Mouse (Mus musculus) thymus, postnatal 0 days (tissue): ENCODE measurements around the gene 2610528J11Rik. TPM values are rescaled to one million over a fixed set of nuclear protein-coding genes. Genes with fewer than 3 reads are reported as not detected.
A peak's percentile ranks its signal among the peaks of the same experiment; 100 is the strongest.
"Not testable (repeated sequence)": the region's sequence is repeated elsewhere in the genome, so short reads cannot be mapped to it uniquely, and the experiment has no call there.

Experiments used
- DNase-seq: peaks from one replicate; pipeline ENCODE4 v3.0.0-alpha.2; 2015; ENCODE audit warnings: low spot score
- polyA plus RNA-seq: library from polyadenylated mRNA; unstranded; fragments of >200 nt; fragmentation: Nextera tagmentation; extraction: Ambion mirVana; gene quantifications from 2 replicates; pipeline ENCODE4 v1.2.1, GENCODE M21; 2015

2610528J11Rik gene
- polyA plus RNA-seq, 1 experiment from 2014 or later, result 3.0 TPM

GRCm38 (mm10) chr4:118539904-118540303 lies 13.1 kb downstream of the 2610528J11Rik start:
- no peak for DNase-seq

GRCm38 (mm10) chr4:118542510-118543157 lies 15.8 kb downstream of the 2610528J11Rik start:
- no peak for DNase-seq

DNA sequence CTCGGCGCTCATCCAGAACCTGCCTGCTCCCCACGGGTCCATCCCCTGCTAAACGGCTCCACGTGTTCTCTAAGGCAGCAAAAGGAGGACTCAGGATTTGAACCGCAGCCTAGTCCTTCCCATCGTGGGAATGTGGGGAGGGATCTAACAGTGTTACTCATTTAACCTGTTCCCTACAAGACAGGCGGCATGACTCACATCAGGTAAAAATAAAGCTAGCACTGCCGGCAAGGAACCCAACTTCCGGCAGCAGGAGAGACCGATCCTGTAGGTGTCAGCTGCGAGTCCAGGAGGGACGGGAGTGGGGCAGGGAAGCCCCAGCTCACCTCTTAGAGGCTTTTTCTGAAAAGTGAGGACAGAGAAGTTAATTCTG lies 16.3 kb downstream of the 2610528J11Rik start:
- DNase-seq, result peak; percentile 16

GRCm38 (mm10) chr4:118543592-118544260 lies 16.9 kb downstream of the 2610528J11Rik start, which contains the start of gene Tmem125:
Gene Tmem125 (minus strand): TSS chr4:118544044.
- peak; percentile 20 for DNase-seq

DNA sequence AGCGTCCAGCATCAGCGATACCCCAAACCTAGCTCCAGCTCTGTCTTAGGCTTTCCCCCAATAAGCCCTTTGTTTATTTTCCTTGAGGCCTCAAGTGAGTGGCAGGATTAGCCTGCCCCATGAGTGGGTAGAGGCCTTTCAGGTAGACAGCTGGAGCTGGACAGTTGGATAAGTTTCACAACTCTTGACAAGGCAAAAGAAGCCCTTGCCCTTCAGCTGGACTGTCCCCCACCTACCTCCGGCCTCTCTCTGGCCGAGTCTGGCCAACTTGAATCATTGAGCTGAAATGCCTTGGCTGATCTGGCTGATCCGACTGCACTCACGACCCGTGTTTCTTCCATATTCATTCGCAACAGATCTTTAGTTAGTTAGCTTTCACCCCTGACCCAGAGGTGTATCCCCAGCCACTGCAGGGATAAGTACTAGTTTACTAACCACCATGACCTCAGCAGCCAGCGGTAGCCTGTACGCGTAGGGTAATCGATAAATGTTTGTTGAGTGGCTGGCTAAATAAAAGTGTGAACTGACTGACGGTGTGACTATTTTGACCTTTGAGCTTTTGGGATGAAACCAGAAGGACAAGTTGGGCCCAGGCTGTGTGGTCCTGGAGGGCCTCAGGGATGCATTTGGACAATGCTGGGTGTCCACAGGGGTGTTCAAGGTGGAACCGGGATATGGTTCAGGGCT lies 17.8 kb downstream of the 2610528J11Rik start:
- no peak for DNase-seq

GRCm38 (mm10) chr4:118547424-118548129 lies 20.8 kb downstream of the 2610528J11Rik start:
- not testable (repeated sequence) for DNase-seq

DNA sequence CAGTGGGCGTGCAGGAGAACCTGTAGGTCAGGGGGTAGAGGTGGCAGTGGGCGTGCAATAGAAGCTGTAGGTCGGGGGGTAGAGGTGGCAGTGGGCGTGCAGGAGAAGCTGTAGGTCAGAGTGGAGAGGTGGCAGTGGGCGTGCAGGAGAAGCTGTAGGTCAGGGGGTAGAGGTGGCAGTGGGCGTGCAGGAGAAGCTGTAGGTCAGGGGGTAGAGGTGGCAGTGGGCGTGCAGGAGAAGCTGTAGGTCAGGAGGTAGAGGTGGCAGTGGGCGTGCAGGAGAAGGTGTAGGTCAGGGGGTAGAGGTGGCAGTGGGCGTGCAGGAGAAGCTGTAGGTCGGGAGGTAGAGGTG lies 21.3 kb downstream of the 2610528J11Rik start:
- DNase-seq, result peak; percentile 55

DNA sequence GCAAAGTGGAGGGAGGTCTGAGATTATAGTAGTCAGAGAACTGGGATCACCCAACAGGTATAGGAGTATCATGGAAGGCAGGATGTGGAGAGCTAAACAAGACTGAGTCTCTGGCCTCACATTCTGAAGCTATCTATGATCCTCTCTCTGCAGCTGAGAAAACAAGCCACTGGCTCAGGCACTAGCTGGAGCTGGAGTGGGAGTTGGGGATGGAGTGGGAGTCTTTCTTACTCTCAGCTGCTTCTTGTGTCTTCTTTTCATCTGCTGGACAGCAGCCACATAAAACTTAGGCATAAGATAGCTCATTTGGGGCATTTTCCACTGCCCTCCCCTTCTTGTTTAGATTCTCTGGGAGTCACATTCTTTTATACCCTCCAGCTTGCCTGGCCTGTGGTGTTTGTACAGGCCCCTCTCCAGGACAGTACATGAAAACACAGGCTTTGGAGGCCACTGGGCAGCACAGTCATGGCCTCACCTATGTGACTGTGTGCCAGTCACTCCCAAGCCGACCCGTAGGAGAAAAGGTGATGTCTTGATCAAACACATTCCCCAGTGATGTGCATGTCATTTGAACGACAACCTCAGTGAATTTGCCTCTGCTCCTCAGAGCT lies 26.3 kb downstream of the 2610528J11Rik start:
- DNase-seq, result no peak

DNA sequence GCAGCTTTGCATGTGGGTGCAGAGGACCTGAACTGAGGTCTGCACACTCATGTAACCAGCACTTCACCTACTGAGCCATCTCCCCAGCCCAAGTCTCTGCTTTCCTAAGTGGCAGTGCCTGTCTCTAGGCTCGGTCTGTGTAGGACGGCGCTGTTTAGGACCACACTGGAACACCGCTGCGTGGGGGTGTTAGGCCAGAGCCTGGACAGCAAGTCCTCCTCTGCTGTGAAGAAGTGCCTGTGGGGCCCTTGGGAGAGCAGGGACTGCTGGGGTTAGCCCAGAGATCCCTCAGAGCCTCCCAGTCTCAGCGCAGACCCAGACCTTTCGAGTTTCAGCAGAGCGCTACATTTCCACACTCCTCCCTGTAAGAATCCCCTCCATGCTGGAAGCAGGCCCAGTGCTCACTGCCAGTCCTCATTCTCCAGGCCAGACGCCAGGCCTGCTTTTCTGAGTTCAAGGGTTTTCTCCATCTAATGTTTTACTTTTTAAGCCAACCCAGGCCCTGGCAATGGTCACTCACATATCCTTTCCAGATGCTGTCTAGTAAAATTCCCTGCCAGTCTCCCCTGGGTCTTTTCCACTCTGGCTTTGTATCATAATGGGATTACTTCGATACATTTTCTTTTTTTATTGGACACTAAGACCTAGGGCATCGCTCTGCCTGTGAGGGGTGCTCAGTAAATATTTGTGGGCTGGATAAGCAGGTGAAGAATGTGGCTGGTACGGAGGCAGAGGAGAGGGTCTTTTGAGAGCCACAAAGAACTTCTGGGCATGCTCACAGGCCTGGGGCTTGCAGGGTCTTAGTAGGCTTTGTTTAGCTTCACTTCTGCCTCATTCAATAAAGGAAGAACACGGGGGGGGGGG lies 37.5 kb downstream of the 2610528J11Rik start:
- DNase-seq, result no peak

DNA sequence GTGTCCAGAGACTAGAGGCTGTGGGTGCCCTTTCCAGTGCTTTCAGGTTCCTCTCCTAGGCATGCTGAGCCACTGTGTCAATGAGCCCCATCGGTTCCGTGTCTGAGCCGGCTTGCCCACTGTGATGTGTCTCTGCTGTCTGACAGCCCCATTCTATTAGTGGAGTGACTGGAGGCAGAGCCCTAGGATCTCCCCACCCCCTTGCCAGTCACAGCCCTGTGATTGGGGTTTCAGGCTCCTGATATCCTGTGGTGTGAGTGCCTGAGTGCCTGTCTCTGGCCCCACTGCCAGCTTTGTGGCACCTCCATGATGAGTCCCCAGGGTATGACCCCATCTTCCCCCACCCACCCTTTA lies 38.1 kb downstream of the 2610528J11Rik start:
- DNase-seq, result no peak

- peak; percentile 50 for DNase-seq
These were observed 39.4 kb downstream of the 2610528J11Rik start for GRCm38 (mm10) chr4:118566161-118566676.

- DNase-seq, result no peak
These were observed 41.9 kb downstream of the 2610528J11Rik start for GRCm38 (mm10) chr4:118568709-118569108.

GRCm38 (mm10) chr4:118569320-118569719 lies 42.5 kb downstream of the 2610528J11Rik start:
- DNase-seq, result no peak

DNA sequence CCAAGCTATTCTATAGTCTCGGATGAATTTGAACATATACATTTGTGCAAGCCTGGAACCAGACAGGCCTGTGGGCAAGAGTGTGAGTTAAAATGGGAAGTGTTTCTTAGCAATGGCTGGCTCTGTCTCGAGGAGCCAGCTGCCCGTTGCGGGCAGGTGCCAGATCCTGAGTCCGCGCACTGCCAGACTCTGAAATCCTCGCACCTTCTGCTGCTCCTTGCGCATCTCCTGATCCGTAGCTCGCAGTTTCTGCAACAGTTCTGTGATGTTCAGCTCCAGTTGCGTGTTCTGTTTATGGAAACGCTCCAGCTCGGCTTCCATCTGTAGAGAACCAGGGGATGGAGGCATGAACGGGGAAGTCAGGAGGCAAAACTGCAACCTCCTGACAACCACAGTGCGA lies 44.6 kb downstream of the 2610528J11Rik start:
- no peak for DNase-seq

GRCm38 (mm10) chr4:118576097-118576496 lies 49.3 kb downstream of the 2610528J11Rik start:
- DNase-seq, result peak; percentile 57

DNA sequence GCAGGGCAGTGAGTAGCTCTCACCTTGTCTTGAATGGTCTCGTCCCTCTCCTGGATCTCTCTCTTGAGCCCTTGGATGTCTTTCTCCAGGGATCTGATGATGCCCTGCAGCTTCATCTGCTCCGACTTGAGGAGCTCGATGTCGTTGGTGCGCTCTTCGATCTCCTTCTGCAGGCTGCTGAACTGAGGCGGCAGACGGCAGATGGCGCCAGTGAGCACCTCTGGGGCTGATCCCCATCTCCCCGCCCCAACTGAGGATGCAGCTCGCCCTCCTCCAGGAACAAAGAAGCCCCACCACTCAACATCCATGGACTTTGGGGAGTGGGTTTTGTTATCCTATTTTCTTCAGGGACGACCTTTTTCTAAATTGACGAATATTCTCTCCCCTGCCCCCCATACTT lies 52.5 kb downstream of the 2610528J11Rik start:
- peak; percentile 8 for DNase-seq
